Mouse (Mus musculus) E14TG2a.4 (cell line): ENCODE results near the gene Stx1b.

Experiments used
- H3K27me3 ChIP-seq: 2 replicates; pipeline ENCODE4 v1.6.1; 2014; ENCODE audit warnings: low read length, control low read depth; ENCODE audit not compliant: insufficient read depth
- H3K36me3 ChIP-seq: 2 replicates; pipeline ENCODE4 v1.6.1; 2014; ENCODE audit warnings: low read length, control low read depth; ENCODE audit not compliant: insufficient read depth
- H3K4me1 ChIP-seq: replicated peaks from 2 replicates; pipeline ENCODE4 v1.6.1; 2014; ENCODE audit warnings: low read depth, low read length, control low read depth
- H3K4me3 ChIP-seq: replicated peaks from 2 replicates; pipeline ENCODE4 v1.5.1; 2014; ENCODE audit warnings: mild to moderate bottlenecking, low read length
- H3K9me3 ChIP-seq: 2 replicates; pipeline ENCODE4 v1.6.1; 2014; ENCODE audit warnings: low read length, control low read depth
- CTCF ChIP-seq: conservative IDR thresholded peaks from 2 replicates; pipeline ENCODE4 v1.5.1; 2014; ENCODE audit warnings: low read length
- NANOG ChIP-seq: IDR thresholded peaks from 2 replicates; pipeline ENCODE4 v1.6.1; 2014; ENCODE audit warnings: borderline replicate concordance, low read length, mixed read lengths
- POU5F1 ChIP-seq: IDR thresholded peaks from 2 replicates; pipeline ENCODE4 v1.6.1; 2014; ENCODE audit warnings: low read length, borderline replicate concordance

Gene Stx1b

DNA sequence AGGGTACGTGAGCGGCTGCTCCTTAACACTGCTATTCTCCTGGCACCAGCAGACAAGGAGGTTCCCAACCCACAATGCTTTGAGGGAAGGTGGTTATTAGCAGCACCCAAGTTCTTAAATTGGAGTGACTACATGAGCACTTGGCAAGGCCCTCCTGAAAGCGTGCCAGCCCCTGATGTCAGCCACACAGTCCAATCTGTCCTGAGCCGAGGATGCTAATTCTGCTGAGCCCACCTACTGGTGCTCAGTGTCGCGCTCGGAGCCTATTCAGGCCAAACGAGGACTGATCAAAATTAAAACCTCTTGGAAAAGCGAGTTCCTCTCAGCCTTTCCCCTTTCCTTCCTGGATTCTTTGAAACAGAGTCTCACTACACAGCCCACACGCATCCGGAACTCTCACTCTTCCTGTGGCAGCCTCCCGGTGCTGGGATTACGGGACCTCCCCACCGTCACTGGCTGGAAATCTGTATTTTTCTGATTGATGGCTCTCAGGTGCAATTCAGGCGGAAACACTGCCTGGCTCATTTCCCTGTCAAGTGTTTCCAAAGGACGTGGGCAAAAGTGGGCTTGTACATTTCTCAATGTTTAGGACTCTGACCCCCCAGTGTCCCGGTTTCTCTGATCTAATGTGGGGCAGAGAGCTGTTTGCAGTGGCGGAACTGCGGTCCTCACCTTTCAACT lies 10.0 kb downstream of the Stx1b start:
- peaks cover 35% of the 10 kb centered on the region for H3K27me3 ChIP-seq
- TF ChIP-seq NANOG (no peak), CTCF (no peak), POU5F1 (no peak)

DNA sequence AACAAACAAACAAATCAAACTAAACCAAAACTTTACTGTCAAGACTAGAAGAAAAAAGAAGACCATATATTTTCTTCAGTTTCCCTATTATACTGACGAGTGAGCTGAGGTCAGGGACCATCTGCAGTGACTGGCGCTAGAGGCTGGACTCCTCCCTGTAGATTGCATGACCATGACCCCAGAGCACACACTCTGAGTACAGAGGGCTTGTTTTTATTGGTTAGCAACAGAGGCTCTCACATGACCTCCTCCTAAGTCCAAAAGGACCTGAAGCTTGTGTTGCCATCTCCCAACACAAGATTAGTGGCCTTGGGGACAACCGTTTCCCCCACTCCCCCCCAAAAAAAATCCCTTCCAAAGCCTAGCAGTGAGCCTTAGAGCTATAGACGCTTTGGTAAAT lies 10.5 kb downstream of the Stx1b start:
- Histone ChIP-seq H3K27me3 (peaks cover 35% of the 10 kb centered on the region), H3K4me3 (0 out of 2 replicates have a peak overlapping the region, but pooled peaks have one; percentile 54), H3K4me1 (peaks cover 69% of the 10 kb centered on the region), H3K36me3 (no peaks in the 10 kb centered on the region), H3K9me3 (no peaks in the 10 kb centered on the region)
- TF ChIP-seq CTCF (no peak), NANOG (no peak), POU5F1 (no peak)

More for the DNA sequence above, 10.0 kb downstream of the Stx1b start:
- Histone ChIP-seq H3K36me3 (no peaks in the 10 kb centered on the region), H3K4me3 (peak overlapping the region; percentile 54), H3K9me3 (no peaks in the 10 kb centered on the region), H3K4me1 (peaks cover 64% of the 10 kb centered on the region)

DNA sequence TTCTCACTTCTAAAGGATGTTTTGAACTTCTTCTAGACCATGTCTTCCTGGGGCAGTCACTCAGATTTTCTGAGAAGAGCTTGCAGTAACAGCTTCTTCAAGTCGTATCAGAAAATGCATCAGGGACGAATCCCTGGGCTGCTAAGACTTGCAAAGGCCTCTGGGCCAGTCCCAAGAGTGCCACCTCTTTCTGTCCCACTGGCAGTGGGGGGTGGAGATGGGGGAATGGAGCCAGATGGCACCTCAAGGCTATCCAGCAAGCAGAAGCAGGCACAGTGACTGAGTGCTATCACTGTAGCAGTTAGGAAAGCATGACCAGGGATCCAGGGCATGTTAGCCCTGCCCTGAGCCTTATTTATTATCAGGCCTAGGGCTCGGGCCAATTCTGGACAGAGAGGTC lies 12.1 kb downstream of the Stx1b start:
- Histone ChIP-seq H3K4me1 (peaks cover 70% of the 10 kb centered on the region), H3K27me3 (peaks cover 30% of the 10 kb centered on the region), H3K36me3 (no peaks in the 10 kb centered on the region), H3K4me3 (no peak overlapping the region), H3K9me3 (no peaks in the 10 kb centered on the region)
- TF ChIP-seq CTCF (no peak), NANOG (no peak), POU5F1 (no peak)

DNA sequence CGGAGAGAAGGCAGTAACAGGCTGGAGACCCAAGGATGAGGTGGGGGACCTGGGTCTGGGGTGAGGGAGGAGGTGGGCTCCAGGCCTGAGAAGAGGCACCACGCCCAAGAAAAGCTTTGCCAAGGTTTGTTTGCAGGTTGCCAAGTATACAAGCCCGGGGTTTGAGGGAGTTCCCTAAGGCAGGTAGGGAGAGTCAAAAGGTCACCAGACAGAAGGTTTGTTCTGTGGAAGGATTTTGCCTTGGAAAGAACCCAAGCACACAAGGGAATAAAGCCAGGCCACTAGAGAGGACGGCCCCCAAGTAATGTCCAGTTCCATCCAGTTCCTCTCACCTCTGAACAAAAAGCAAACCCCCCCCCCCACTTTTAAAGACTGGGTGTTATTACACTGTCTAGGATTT lies 13.1 kb downstream of the Stx1b start:
- H3K27me3 ChIP-seq: peaks cover 28% of the 10 kb centered on the region
- H3K9me3 ChIP-seq: no peaks in the 10 kb centered on the region
- H3K4me1 ChIP-seq: peaks cover 61% of the 10 kb centered on the region
- H3K4me3 ChIP-seq: peak overlapping the region; percentile 65
- no peak for TF ChIP-seq POU5F1
- no peak for TF ChIP-seq CTCF
- no peaks in the 10 kb centered on the region for H3K36me3 ChIP-seq

DNA sequence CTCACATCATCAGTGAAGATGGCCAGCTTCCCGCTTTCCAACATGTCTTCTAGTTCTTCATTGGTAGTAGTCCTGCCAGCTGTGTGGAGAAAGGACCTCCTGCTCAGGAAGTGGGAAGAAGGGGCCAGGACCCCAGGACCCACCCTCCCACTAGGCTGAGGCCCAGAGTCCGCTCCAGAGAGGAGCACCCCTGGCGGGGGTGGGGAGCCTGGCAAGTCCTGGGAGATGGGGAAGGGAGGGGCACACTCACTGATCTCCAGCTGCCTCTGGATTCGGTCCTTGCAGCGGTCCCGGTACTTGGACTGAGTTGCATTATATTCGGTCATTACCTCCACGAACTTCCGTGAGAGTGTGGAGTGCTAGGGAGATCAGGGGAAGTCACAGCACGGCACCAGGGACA lies 13.7 kb downstream of the Stx1b start:
- Histone ChIP-seq H3K4me1 (peaks cover 55% of the 10 kb centered on the region), H3K9me3 (no peaks in the 10 kb centered on the region), H3K27me3 (peaks cover 24% of the 10 kb centered on the region), H3K36me3 (no peaks in the 10 kb centered on the region), H3K4me3 (peak overlapping the region; percentile 65)
- TF ChIP-seq POU5F1 (no peak), CTCF (no peak), NANOG (no peak)

DNA sequence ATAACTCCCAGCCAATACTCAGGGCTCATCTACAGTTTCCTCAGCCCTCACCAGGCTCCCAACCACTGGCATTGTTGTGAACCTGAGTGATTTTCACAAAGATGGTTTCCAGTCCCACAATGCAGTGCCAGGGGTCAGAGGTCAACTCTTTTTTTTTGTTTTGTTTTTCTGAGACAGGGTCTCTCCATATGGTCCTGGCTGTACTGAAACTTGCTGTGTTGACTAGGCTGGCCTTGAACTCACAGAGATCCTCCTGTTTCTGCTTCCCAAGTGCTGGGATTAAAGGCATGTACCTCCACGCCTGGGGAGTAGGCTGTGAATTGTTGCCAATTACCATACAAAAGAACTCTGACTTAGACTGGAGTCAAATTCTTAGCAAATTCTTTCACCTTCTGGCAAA lies 14.5 kb downstream of the Stx1b start:
- H3K36me3 ChIP-seq: no peaks in the 10 kb centered on the region
- H3K9me3 ChIP-seq: no peaks in the 10 kb centered on the region
- H3K4me1 ChIP-seq: peaks cover 47% of the 10 kb centered on the region
- TF ChIP-seq POU5F1: no peak
- TF ChIP-seq CTCF: no peak
- TF ChIP-seq NANOG: no peak
- no peak overlapping the region for H3K4me3 ChIP-seq
- H3K27me3 ChIP-seq: peaks cover 16% of the 10 kb centered on the region

DNA sequence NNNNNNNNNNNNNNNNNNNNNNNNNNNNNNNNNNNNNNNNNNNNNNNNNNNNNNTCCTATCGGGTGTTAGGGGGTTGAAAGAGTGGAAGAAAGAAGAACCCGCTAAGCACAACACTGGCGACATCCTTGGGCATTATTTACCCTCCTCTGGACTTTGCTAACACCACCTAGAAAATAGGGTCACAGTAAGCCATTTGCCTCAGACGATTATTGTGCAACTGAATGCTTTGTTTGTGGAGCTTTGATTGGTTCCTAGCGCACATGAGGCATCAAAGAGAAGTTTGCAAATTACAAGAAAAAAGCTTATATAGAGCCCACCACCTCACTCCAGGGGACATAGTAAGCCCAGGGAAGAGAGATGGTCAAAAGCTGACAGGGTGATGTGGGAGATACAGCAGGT lies 15.5 kb downstream of the Stx1b start:
- peaks cover 43% of the 10 kb centered on the region for H3K4me1 ChIP-seq
- peaks cover under 1% of the 10 kb centered on the region; the same call in 1 of the 2 replicates for H3K36me3 ChIP-seq
- H3K4me3 ChIP-seq: no peak overlapping the region
- no peak for TF ChIP-seq POU5F1
- TF ChIP-seq CTCF: no peak
- no peak for TF ChIP-seq NANOG
- H3K27me3 ChIP-seq: peaks cover 6% of the 10 kb centered on the region
- no peaks in the 10 kb centered on the region for H3K9me3 ChIP-seq

DNA sequence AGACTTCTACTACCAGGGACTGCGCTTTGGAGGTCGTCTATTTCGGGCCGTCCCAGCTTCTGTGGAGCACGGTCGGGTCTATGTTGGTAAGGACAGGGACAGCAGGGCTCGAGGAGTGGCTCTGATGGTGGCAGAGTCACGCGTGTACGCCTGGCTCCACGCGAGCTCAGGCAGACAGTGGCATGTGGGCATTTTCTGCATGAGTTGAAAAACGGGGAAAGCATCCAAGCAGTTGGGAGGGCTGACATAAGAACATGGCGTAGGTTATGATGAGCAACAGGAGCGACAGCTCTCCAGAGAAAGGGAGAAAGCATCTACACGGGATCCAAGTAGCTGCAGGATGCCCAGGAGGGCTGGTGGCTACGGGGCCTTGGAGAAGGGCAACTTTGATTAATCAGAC lies 22.0 kb downstream of the Stx1b start:
- H3K4me3 ChIP-seq: no peak overlapping the region
- no peaks in the 10 kb centered on the region for H3K27me3 ChIP-seq
- TF ChIP-seq NANOG: no peak
- TF ChIP-seq POU5F1: no peak
- no peak for TF ChIP-seq CTCF
- no peaks in the 10 kb centered on the region for H3K9me3 ChIP-seq
- H3K36me3 ChIP-seq: peaks cover 52% of the 10 kb centered on the region
- peaks cover 57% of the 10 kb centered on the region for H3K4me1 ChIP-seq
